Mouse (Mus musculus) stomach, postnatal 0 days (tissue): ENCODE measurements around the gene Crebl2.

ENCODE experiments used
- CTCF ChIP-seq: IDR thresholded peaks from 2 replicates; pipeline ENCODE4 v1.5.1; 2016; ENCODE audit warnings: antibody characterized with exemption, low read depth, mild to moderate bottlenecking, moderate library complexity
- EP300 ChIP-seq: optimal IDR thresholded peaks from 2 replicates; pipeline ENCODE3; 2016; ENCODE audit warnings: antibody characterized with exemption

GRCm38 (mm10) chr6:134838111-134838510, 8.2 kb downstream of the Crebl2 start:
- TF ChIP-seq EP300 (no peak), CTCF (no peak)
